Mouse (Mus musculus) hindbrain, postnatal 0 days (tissue): ENCODE data around the gene Gm595. TPM values are rescaled to one million over a fixed set of nuclear protein-coding genes. Genes with fewer than 3 reads are reported as not detected.

Source experiments
- ATAC-seq: fragments of 200-750 bp; cut with Nextera tagmentation; 2 replicates; pipeline ENCODE4 v1.8.0; 2017; ENCODE audit warnings: mild to moderate bottlenecking, moderate TSS enrichment, moderate library complexity
- DNase-seq: peaks from one replicate; pipeline ENCODE4 v3.0.0-alpha.2; 2015; ENCODE audit warnings: low spot score
- H3K27ac ChIP-seq: fragments of 300-500 bp; sonication (generic); 2 replicates; pipeline ENCODE4 v1.5.1; 2014; ENCODE audit warnings: mild to moderate bottlenecking
- H3K27me3 ChIP-seq: fragments of 300-500 bp; sonication (generic); 2 replicates; pipeline ENCODE4 v1.6.1; 2014; ENCODE audit warnings: low read length, mixed read lengths; ENCODE audit not compliant: insufficient read depth
- H3K36me3 ChIP-seq: fragments of 300-500 bp; sonication (generic); 2 replicates; pipeline ENCODE4 v1.6.1; 2014; ENCODE audit warnings: low read length, mixed read lengths; ENCODE audit not compliant: insufficient read depth
- H3K4me1 ChIP-seq: fragments of 300-500 bp; sonication (generic); 2 replicates; pipeline ENCODE4 v1.6.1; 2014; ENCODE audit warnings: antibody characterized with exemption, low read length, mixed read lengths; ENCODE audit not compliant: insufficient read depth
- H3K4me2 ChIP-seq: fragments of 300-500 bp; sonication (generic); 2 replicates; pipeline ENCODE4 v1.6.1; 2014; ENCODE audit warnings: low read depth, mild to moderate bottlenecking, low read length, moderate library complexity, mixed read lengths
- H3K4me3 ChIP-seq: fragments of 300-500 bp; sonication (generic); 2 replicates; pipeline ENCODE4 v1.5.1; 2014; ENCODE audit warnings: low read length
- H3K9ac ChIP-seq: fragments of 300-500 bp; sonication (generic); replicated peaks from 2 replicates; pipeline ENCODE4 v1.6.1; 2014; ENCODE audit warnings: mild to moderate bottlenecking, low read length, moderate library complexity, mixed read lengths
- H3K9me3 ChIP-seq: fragments of 300-500 bp; sonication (generic); 2 replicates; pipeline ENCODE4 v1.6.1; 2016; ENCODE audit warnings: low read length, mixed read lengths
- CTCF ChIP-seq: IDR thresholded peaks from 2 replicates; pipeline ENCODE4 v1.5.1; 2016; ENCODE audit warnings: antibody characterized with exemption, control low read depth, low read depth
- WGBS: fragments of 180-500 bp; shearing (Covaris S2); extraction: QIAGEN DNeasy Blood & Tissue Kit; methylation state at CpG from one replicate; pipeline ENCODE4 v1.1.7; 2014; 5-methylcytosine and 5-hydroxymethylcytosine counted together
- polyA plus RNA-seq: library from polyadenylated mRNA; unstranded; fragments of >200 nt; fragmentation: Nextera tagmentation; extraction: Ambion mirVana; gene quantifications from 2 replicates; pipeline ENCODE4 v1.2.1, GENCODE M21; 2015
- total RNA-seq: library from RNA; depleted of rRNA; stranded (reverse); fragments of >200 nt; gene quantifications from 2 replicates; pipeline ENCODE4 v1.2.3, GENCODE M21; 2014; rRNA removed

Gene Gm595
- total RNA-seq (not detected in 2 replicates), polyA plus RNA-seq (not detected in 2 replicates)

GRCm38 (mm10) chrX:48877613-48878012 is at the start of gene Gm595:
Gm595 (minus strand) TSS chrX:48877713.
- WGBS = 94% methylated on average over 13 of the region's 13 CpGs
- Histone ChIP-seq H3K4me3 (no peak within 1 kb of the TSS), H3K9ac (no peak within 1 kb of the TSS), H3K27me3 (no peaks in the 10 kb centered on the region), H3K4me1 (no peaks in the 10 kb centered on the region), H3K9me3 (no peaks in the 10 kb centered on the region), H3K36me3 (no peaks in the 10 kb centered on the region), H3K27ac (no peak within 1 kb of the TSS), H3K4me2 (no peak within 1 kb of the TSS)
- ATAC-seq (no peak), DNase-seq (no peak)
- no peak for TF ChIP-seq CTCF

- Histone ChIP-seq H3K9me3 (no peaks in the 10 kb centered on the region), H3K4me2 (no peak overlapping the region), H3K27me3 (no peaks in the 10 kb centered on the region), H3K9ac (no peak overlapping the region), H3K4me3 (no peak overlapping the region), H3K27ac (no peak overlapping the region), H3K36me3 (no peaks in the 10 kb centered on the region), H3K4me1 (no peaks in the 10 kb centered on the region)
- no peak for ATAC-seq
- WGBS = 77% methylated on average over 4 of the region's 4 CpGs
- peak; percentile 32 for DNase-seq
- TF ChIP-seq CTCF = no peak
Observed at GRCm38 (mm10) chrX:48908421-48908820, 30.9 kb upstream of the Gm595 start.

GRCm38 (mm10) chrX:48903744-48904143 is 26.2 kb upstream of the Gm595 start:
- TF ChIP-seq CTCF = no peak
- Histone ChIP-seq H3K9me3 (no peaks in the 10 kb centered on the region), H3K27ac (no peak overlapping the region), H3K27me3 (no peaks in the 10 kb centered on the region), H3K4me2 (no peak overlapping the region), H3K9ac (no peak overlapping the region), H3K4me1 (no peaks in the 10 kb centered on the region), H3K36me3 (no peaks in the 10 kb centered on the region), H3K4me3 (no peak overlapping the region)
- WGBS = 86% methylated on average over 3 of the region's 3 CpGs
- ATAC-seq = no peak
- DNase-seq = no peak

- Histone ChIP-seq H3K4me3 (no peak overlapping the region), H3K36me3 (no peaks in the 10 kb centered on the region), H3K4me1 (no peaks in the 10 kb centered on the region), H3K27ac (no peak overlapping the region), H3K4me2 (no peak overlapping the region), H3K9ac (no peak overlapping the region), H3K9me3 (no peaks in the 10 kb centered on the region), H3K27me3 (no peaks in the 10 kb centered on the region)
- TF ChIP-seq CTCF = peak; percentile 60
- WGBS = 50% methylated on average over 5 of the region's 5 CpGs
- DNase-seq = peak; percentile 52
- no peak for ATAC-seq
Observed at GRCm38 (mm10) chrX:48899555-48899954, 22.0 kb upstream of the Gm595 start.

GRCm38 (mm10) chrX:48896803-48897202 is 19.3 kb upstream of the Gm595 start:
- Histone ChIP-seq H3K27ac (no peak overlapping the region), H3K9ac (no peak overlapping the region), H3K27me3 (no peaks in the 10 kb centered on the region), H3K9me3 (no peaks in the 10 kb centered on the region), H3K4me1 (no peaks in the 10 kb centered on the region), H3K36me3 (no peaks in the 10 kb centered on the region), H3K4me2 (no peak overlapping the region), H3K4me3 (no peak overlapping the region)
- WGBS = 53% methylated on average over 6 of the region's 6 CpGs
- no peak for TF ChIP-seq CTCF
- DNase-seq (no peak), ATAC-seq (no peak)

GRCm38 (mm10) chrX:48893946-48894345 is 16.4 kb upstream of the Gm595 start:
- H3K36me3 ChIP-seq = no peaks in the 10 kb centered on the region
- no peaks in the 10 kb centered on the region for H3K9me3 ChIP-seq
- no peak overlapping the region for H3K4me2 ChIP-seq
- H3K4me3 ChIP-seq = no peak overlapping the region
- H3K4me1 ChIP-seq = no peaks in the 10 kb centered on the region
- no peak overlapping the region for H3K9ac ChIP-seq
- TF ChIP-seq CTCF = no peak
- 73% methylated on average over 3 of the region's 3 CpGs for WGBS
- ATAC-seq (no peak), DNase-seq (no peak)
- no peaks in the 10 kb centered on the region for H3K27me3 ChIP-seq
- no peak overlapping the region for H3K27ac ChIP-seq

- no peaks in the 10 kb centered on the region for H3K9me3 ChIP-seq
- ATAC-seq (no peak), DNase-seq (no peak)
- no peaks in the 10 kb centered on the region for H3K4me1 ChIP-seq
- no peaks in the 10 kb centered on the region for H3K27me3 ChIP-seq
- no peak overlapping the region for H3K4me3 ChIP-seq
- no peak overlapping the region for H3K9ac ChIP-seq
- no peak for TF ChIP-seq CTCF
- H3K27ac ChIP-seq = no peak overlapping the region
- 85% methylated on average over 9 of the region's 9 CpGs for WGBS
- H3K4me2 ChIP-seq = no peak overlapping the region
- no peaks in the 10 kb centered on the region for H3K36me3 ChIP-seq
Observed at GRCm38 (mm10) chrX:48890259-48890658, 12.7 kb upstream of the Gm595 start.
